Mouse (Mus musculus): Measurements from ENCODE around the gene Qrfpr.

The Qrfpr gene

GRCm38 (mm10) chr3:36150537-36150933 lies 71.6 kb downstream of the Qrfpr start:
- DNase-seq, result no peak

- DNase-seq, result no peak
Measured at GRCm38 (mm10) chr3:36138996-36139395, 83.1 kb downstream of the Qrfpr start.

GRCm38 (mm10) chr3:36138171-36138660 lies 83.9 kb downstream of the Qrfpr start:
- DNase-seq, result no peak

GRCm38 (mm10) chr3:36137560-36137959 lies 84.6 kb downstream of the Qrfpr start:
- DNase-seq, result no peak

- no peak for DNase-seq
Measured at GRCm38 (mm10) chr3:36136152-36136551, 86.0 kb downstream of the Qrfpr start.
